Mouse (Mus musculus) CH12.LX (cell line): ENCODE results near the gene Flnc. TPM values are rescaled to one million over a fixed set of nuclear protein-coding genes. Genes with fewer than 3 reads are reported as not detected.
A peak's percentile ranks its signal among the peaks of the same experiment; 100 is the strongest.

Experiments
- DNase-seq: peaks from one replicate; pipeline ENCODE4 v3.0.0-alpha.2; 2013; ENCODE audit errors: extremely low read depth
- H3K27ac ChIP-seq: 2 replicates; pipeline ENCODE4 v1.5.1; 2012; ENCODE audit warnings: low read depth, mild to moderate bottlenecking, control low read depth, moderate library complexity; ENCODE audit not compliant: insufficient read depth
- H3K27me3 ChIP-seq: replicated peaks from 2 replicates; pipeline ENCODE3; 2012; ENCODE audit warnings: inconsistent platforms
- H3K36me3 ChIP-seq, 2 experiments: replicated peaks in 1 of 2; 2 replicates each; pipeline versions ENCODE3 to v1.6.1; 2012; ENCODE audit warnings: inconsistent platforms in 1 of 2, low read length in 1 of 2, mild to moderate bottlenecking in 1 of 2, mixed read lengths in 1 of 2, moderate library complexity in 1 of 2; ENCODE audit not compliant: control insufficient read depth in 1 of 2, insufficient read depth in 1 of 2
- H3K4me1 ChIP-seq, 2 experiments: 2 replicates each; pipeline ENCODE4 v1.6.1; 2012; ENCODE audit warnings: inconsistent platforms in 1 of 2, moderate library complexity in 1 of 2; ENCODE audit not compliant: insufficient read depth in 2 of 2, control insufficient read depth in 1 of 2
- H3K4me2 ChIP-seq: 2 replicates; pipeline ENCODE4 v1.6.1; 2012; ENCODE audit warnings: low read depth, mild to moderate bottlenecking, control low read depth; ENCODE audit not compliant: poor library complexity, insufficient read depth, severe bottlenecking
- H3K4me3 ChIP-seq, 3 experiments: fragments of 150-350 bp in 1 of 3; sonication (generic) in 1 of 3; replicated peaks in 1 of 3; 2 replicates each; pipeline versions ENCODE3 to v1.5.1; 2011 to 2012; ENCODE audit warnings: low read depth in 2 of 3, low read length in 2 of 3, mild to moderate bottlenecking in 2 of 3, moderate library complexity in 2 of 3, control low read depth in 1 of 3, improper control_type of control experiment in 1 of 3, inconsistent platforms in 1 of 3, mixed read lengths in 1 of 3; ENCODE audit not compliant: poor library complexity in 1 of 3
- H3K79me2 ChIP-seq: replicated peaks from 2 replicates; pipeline ENCODE4 v1.6.1; 2012; ENCODE audit warnings: mild to moderate bottlenecking, moderate library complexity; ENCODE audit not compliant: control insufficient read depth, poor library complexity, insufficient read depth, severe bottlenecking; ENCODE audit errors: extremely low read depth
- H3K9ac ChIP-seq: 2 replicates; pipeline ENCODE4 v1.6.1; 2012; ENCODE audit warnings: low read depth, mild to moderate bottlenecking, control low read depth, moderate library complexity; ENCODE audit not compliant: insufficient read depth
- H3K9me3 ChIP-seq: replicated peaks from 2 replicates; pipeline ENCODE3; 2012; ENCODE audit warnings: low read length, inconsistent platforms, mixed read lengths
- BHLHE40 ChIP-seq: IDR thresholded peaks from 2 replicates; pipeline ENCODE4 v1.6.1; 2011; ENCODE audit warnings: mild to moderate bottlenecking, low read depth, low read length, improper control_type of control experiment
- CHD1 ChIP-seq: IDR thresholded peaks from 2 replicates; pipeline ENCODE4 v1.6.1; 2012; ENCODE audit warnings: low read depth, low read length, improper control_type of control experiment, inconsistent platforms
- CTCF ChIP-seq, 2 experiments: IDR thresholded peaks in 1 of 2; conservative IDR thresholded peaks in 1 of 2; 2 replicates each; pipeline ENCODE4 v1.5.1; 2011 to 2012; ENCODE audit warnings: low read depth in 2 of 2, low read length in 2 of 2, improper control_type of control experiment in 1 of 2, inconsistent platforms in 1 of 2, mild to moderate bottlenecking in 1 of 2, moderate library complexity in 1 of 2
- E2F4 ChIP-seq: IDR thresholded peaks from 2 replicates; pipeline ENCODE4 v1.6.1; 2011; ENCODE audit warnings: low read depth, low read length, improper control_type of control experiment; ENCODE audit not compliant: insufficient replicate concordance
- ELF1 ChIP-seq: IDR thresholded peaks from 2 replicates; pipeline ENCODE4 v1.6.1; 2014; ENCODE audit warnings: low read depth, mild to moderate bottlenecking, inconsistent platforms, low read length, improper control_type of control experiment
- IRF4 ChIP-seq: IDR thresholded peaks from 2 replicates; pipeline ENCODE4 v1.6.1; 2014; ENCODE audit warnings: low read depth, mild to moderate bottlenecking, inconsistent platforms, low read length, improper control_type of control experiment
- JUN ChIP-seq: IDR thresholded peaks from 2 replicates; pipeline ENCODE4 v1.6.1; 2011; ENCODE audit warnings: low read depth, mild to moderate bottlenecking, low read length, improper control_type of control experiment, moderate library complexity; ENCODE audit not compliant: insufficient read depth
- MAZ ChIP-seq: IDR thresholded peaks from 2 replicates; pipeline ENCODE4 v1.6.1; 2012; ENCODE audit warnings: low read depth, mild to moderate bottlenecking, inconsistent platforms, low read length, improper control_type of control experiment, moderate library complexity
- MXI1 ChIP-seq: IDR thresholded peaks from 2 replicates; pipeline ENCODE4 v1.6.1; 2011; ENCODE audit warnings: mild to moderate bottlenecking, low read depth, low read length, improper control_type of control experiment
- MYC ChIP-seq: IDR thresholded peaks from 2 replicates; pipeline ENCODE4 v1.6.1; 2011; ENCODE audit warnings: low read depth, mild to moderate bottlenecking, improper control_type of control experiment, low read length
- NELFE ChIP-seq: IDR thresholded peaks from 2 replicates; pipeline ENCODE4 v1.6.1; 2011; ENCODE audit warnings: low read depth, low read length, improper control_type of control experiment
- PAX5 ChIP-seq: IDR thresholded peaks from 2 replicates; pipeline ENCODE4 v1.6.1; 2012; ENCODE audit warnings: low read length, inconsistent platforms, mixed read lengths
- POLR2A ChIP-seq: IDR thresholded peaks from 2 replicates; pipeline ENCODE4 v1.6.1; 2011; ENCODE audit warnings: low read depth, mild to moderate bottlenecking, improper control_type of control experiment, low read length
- RAD21 ChIP-seq: IDR thresholded peaks from 2 replicates; pipeline ENCODE4 v1.6.1; 2011; ENCODE audit warnings: low read depth, mild to moderate bottlenecking, low read length, improper control_type of control experiment, moderate library complexity
- RCOR1 ChIP-seq: conservative IDR thresholded peaks from 2 replicates; pipeline ENCODE4 v1.6.1; 2012; ENCODE audit warnings: low read depth, mild to moderate bottlenecking, inconsistent platforms, low read length, improper control_type of control experiment
- SIN3A ChIP-seq: IDR thresholded peaks from 2 replicates; pipeline ENCODE4 v1.6.1; 2012; ENCODE audit warnings: low read length, improper control_type of control experiment, inconsistent platforms
- SMC3 ChIP-seq: IDR thresholded peaks from 2 replicates; pipeline ENCODE4 v1.6.1; 2011; ENCODE audit warnings: low read depth, low read length, improper control_type of control experiment
- TBP ChIP-seq: conservative IDR thresholded peaks from 2 replicates; pipeline ENCODE4 v1.6.1; 2011; ENCODE audit warnings: low read depth, low read length, improper control_type of control experiment
- TCF12 ChIP-seq: IDR thresholded peaks from 2 replicates; pipeline ENCODE4 v1.6.1; 2014; ENCODE audit warnings: low read depth, mild to moderate bottlenecking, inconsistent platforms, low read length, improper control_type of control experiment
- UBTF ChIP-seq: IDR thresholded peaks from 2 replicates; pipeline ENCODE4 v1.6.1; 2012; ENCODE audit warnings: low read depth, mild to moderate bottlenecking, inconsistent platforms, low read length, improper control_type of control experiment, moderate library complexity
- USF2 ChIP-seq: conservative IDR thresholded peaks from 2 replicates; pipeline ENCODE4 v1.6.1; 2011; ENCODE audit warnings: low read depth, low read length, improper control_type of control experiment
- ZC3H11A ChIP-seq: IDR thresholded peaks from 2 replicates; pipeline ENCODE4 v1.6.1; 2012; ENCODE audit warnings: low read depth, mild to moderate bottlenecking, inconsistent platforms, low read length, improper control_type of control experiment
- ZKSCAN1 ChIP-seq: IDR thresholded peaks from 2 replicates; pipeline ENCODE4 v1.6.1; 2012; ENCODE audit warnings: low read depth, inconsistent platforms, low read length, improper control_type of control experiment, borderline replicate concordance
- ZNF384 ChIP-seq: IDR thresholded peaks from 2 replicates; pipeline ENCODE4 v1.6.1; 2012; ENCODE audit warnings: low read depth, low read length, improper control_type of control experiment, inconsistent platforms
- dilution Hi-C: fragments of 300-500 bp; cut with MboI; formaldehyde crosslinking; loops from 2 replicates; pipeline ENCODE4 v1.14.3; 2020; ENCODE audit warnings: low sequenced_read_pairs; ENCODE audit not compliant: extremely low pct_unique_long_range_greater_than_20kb, extremely low pct_ligation_motif_present
- in situ Hi-C: fragments of 300-500 bp; cut with MboI; formaldehyde crosslinking; loops from 3 replicates; pipeline ENCODE4 v1.14.3; 2019; ENCODE audit warnings: low sequenced_read_pairs, low pct_ligation_motif_present, low pct_unique_long_range_greater_than_20kb, mixed read lengths
- polyA plus RNA-seq: library from polyadenylated mRNA; unstranded; fragments of >175 nt; gene quantifications from 2 replicates; pipeline ENCODE4 v1.2.1, GENCODE M21; 2012; ENCODE audit warnings: low read depth; ENCODE audit not compliant: insufficient read length
- total RNA-seq, 2 experiments: library from RNA; depleted of rRNA; stranded (reverse); fragments of 300-350 nt in 1 of 2; fragments of >200 nt in 1 of 2; gene quantifications; 2 replicates each; pipeline ENCODE4 v1.2.3; 2012 to 2014

Gene Flnc
- total and polyA plus RNA-seq, 3 experiments: 0.24 to 0.76 (median 0.60) TPM

DNA sequence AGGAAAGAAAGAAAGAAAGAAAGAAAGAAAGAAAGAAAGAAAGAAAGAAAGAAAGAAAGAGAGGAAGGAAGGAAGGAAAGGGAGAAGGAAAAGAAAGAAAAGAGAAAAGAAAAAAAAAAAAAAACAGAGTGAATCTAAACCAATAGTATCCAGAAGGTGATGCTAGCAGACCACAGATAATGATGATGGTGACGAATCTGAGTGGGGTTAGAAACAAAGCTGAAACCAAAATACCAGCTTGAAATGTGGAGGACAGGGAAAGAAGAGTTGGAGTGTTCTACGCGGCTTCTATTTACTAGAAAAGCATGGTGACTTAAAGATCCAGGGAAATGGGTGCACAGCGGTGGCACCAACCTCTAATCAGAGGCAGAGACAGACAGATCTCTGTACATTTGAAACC, 41.3 kb upstream of the Flnc start:
- dilution Hi-C loops (no loop called here), in situ Hi-C loops (loop anchor here (25.0 kb wide), 1 partner anchor 245 kb away; no protein-coding TSS in a partner anchor)
- Histone ChIP-seq H3K27ac (no peak overlapping the region), H3K4me2 (no peak overlapping the region), H3K36me3 (no peaks in the 10 kb centered on the region), H3K27me3 (peaks cover 58% of the 10 kb centered on the region), H3K9ac (no peak overlapping the region), H3K9me3 (no peaks in the 10 kb centered on the region), H3K4me3 (no peak overlapping the region), H3K4me1 (peaks cover 0 to 22% of the 10 kb centered on the region in 2 experiments; a peak in 2 of 4 replicates), H3K79me2 (no peaks in the 10 kb centered on the region)
- TF ChIP-seq PAX5 (no peak), RAD21 (peak; percentile 79), RCOR1 (0 out of 2 replicates have a peak, but pooled peaks have one; percentile 23), BHLHE40 (no peak), JUN (no peak), ZKSCAN1 (no peak), ZC3H11A (peak; percentile 13; the same call in 1 of the 2 replicates), TCF12 (no peak), ZNF384 (peak; percentile 97), MYC (0 out of 2 replicates have a peak, but pooled peaks have one; percentile 29), IRF4 (peak; percentile 43; the same call in 1 of the 2 replicates), MAZ (0 out of 2 replicates have a peak, but pooled peaks have one; percentile 37), POLR2A (no peak), CHD1 (no peak), UBTF (no peak), CTCF (conservative IDR thresholded peaks at IDR 0.05 in 1 of 2, IDR thresholded peaks at IDR 0.05 in 1 of 2; ENCODE audit: low read depth in 2 of 2, low read length in 2 of 2) (peak in 1 of 2 experiments; percentile 73; a peak in 2 of 4 replicates), TBP (no peak), USF2 (no peak), SMC3 (peak; percentile 54), NELFE (peak; percentile 28; the same call in 1 of the 2 replicates), SIN3A (0 out of 2 replicates have a peak, but pooled peaks have one; percentile 50), E2F4 (no peak), MXI1 (0 out of 2 replicates have a peak, but pooled peaks have one; percentile 21), ELF1 (0 out of 2 replicates have a peak, but pooled peaks have one; percentile 30)
- peak; percentile 25 for DNase-seq
